Mouse (Mus musculus) T-cell, adult 2 months (primary cell): ENCODE results near the gene Svop.

Experiments
- DNase-seq: peaks from one replicate; pipeline ENCODE4 v3.0.0; 2022; ENCODE audit warnings: low spot score

Svop gene

DNA sequence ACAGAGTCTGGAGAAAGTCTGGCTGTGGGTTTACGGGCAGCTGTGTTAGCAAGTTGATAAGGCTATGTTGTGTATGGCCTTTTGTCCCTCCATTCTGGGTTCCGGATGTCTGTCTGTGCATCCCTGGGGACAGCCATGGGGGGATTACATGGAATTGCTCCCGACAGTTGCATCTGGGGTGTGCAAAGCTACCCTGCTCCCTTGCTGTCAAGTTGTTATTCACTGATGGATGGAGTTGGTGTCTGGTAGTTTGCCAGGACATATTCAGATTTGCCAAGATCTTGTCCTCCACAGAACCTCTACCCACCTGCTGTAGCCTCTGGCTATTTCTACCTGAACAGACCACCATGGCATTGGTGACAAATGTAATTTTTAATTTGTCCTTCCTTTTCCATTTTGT, 45.2 kb downstream of the Svop start:
- DNase-seq, result no peak

DNA sequence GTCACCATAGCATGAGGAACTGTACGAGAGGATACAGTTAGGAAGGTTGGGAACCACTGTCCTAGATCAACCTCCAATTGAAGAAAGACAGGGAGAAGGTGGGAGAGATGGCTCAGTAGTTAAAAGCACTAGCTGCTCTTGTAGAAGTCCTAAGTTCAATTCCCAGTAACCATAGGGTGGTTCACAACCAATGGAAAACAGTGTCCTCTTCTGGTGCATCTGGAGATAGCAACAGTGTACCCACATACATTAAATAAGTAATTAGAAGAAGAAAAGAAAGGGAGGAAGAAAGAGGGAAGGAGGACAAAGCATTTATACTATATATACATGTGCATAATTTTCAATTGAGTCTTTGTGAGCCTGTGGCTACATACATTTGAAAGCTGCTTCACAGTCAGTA, 46.2 kb downstream of the Svop start:
- no peak for DNase-seq

DNA sequence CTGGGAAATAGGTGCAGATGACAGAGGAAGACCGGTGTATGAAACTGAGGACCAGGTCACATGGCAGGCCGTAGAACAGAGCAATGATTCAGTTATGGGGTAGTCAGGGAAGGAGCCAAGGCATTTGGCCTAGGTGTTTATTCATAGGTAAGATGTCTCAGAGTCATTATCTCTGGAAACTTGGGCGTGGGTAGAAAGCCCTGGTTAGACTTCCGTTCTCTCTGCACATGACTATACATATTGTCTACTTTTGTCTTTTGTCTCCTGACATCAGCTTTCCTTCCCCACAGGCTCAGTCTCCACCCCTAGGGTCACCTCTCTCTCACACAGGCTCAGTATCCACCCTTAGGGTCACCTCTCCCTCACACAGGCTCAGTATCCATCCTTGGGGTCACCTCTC, 47.6 kb downstream of the Svop start:
- DNase-seq, result no peak

DNA sequence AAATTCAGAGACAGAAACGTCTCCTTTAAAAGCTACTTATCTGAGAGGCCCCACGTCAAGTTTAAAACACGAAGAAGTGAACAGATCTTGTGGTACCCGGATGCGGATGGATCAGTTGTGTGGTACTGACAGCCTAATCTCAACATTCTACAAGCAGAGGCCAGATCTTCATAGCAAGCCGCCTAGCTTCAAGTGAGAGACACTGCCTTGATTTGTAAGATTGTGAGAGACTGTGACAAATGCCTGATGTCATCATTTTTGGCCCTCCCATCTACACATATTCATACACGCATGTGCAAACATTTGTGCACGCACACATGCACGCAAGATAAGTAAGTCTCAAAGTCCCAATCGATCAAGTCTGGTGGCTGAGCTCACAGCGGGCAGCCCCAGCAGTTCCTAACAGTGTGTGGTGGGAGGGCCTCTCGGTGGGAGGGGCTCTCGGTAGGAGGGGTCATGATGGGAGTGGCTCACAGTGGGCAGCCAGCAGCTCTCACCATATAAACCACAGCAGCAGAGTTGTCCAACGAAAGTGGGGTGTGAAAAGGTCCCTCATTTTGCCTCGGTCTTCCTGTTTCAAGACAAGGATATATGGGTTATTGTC, 49.9 kb downstream of the Svop start:
- no peak for DNase-seq

DNA sequence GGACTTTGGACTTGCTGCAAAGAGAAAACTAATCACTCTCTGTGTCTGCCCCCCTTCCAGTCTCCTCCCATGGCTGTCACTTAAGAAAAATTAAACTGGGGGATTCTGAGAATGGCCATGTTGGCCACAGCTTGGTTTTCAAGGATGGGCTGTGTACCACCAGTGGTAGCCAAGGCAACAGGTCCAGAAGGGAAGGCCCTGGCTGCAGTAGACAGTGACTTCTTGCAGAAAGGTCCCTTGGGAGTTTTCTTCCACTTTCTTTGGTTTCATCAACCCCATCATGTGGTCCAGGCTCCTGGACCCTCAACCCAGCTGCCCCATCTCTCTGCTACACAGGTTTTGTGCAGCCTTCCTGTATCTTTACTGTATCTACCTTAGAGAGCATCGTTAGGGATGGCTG, 50.5 kb downstream of the Svop start:
- DNase-seq, result no peak

DNA sequence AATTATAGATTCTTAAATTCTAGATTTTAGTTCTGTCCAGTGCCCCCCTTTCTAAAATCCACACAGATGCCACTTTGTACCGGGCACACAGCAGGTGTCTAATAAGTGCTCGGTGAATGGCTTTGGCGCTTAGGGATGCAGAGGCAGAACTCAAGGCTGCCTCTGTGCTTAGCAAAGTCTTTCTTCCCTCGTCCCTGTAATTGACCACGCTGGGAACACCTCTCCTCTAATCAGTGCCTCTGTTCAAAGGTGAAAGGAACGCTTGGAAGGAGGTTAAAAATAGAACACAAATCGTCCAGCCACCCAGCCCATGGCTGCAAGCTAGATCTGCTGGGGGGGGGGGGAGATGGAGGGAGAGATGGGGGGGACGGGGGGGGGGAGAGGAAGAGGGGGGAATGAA, 50.9 kb downstream of the Svop start:
- no peak for DNase-seq

DNA sequence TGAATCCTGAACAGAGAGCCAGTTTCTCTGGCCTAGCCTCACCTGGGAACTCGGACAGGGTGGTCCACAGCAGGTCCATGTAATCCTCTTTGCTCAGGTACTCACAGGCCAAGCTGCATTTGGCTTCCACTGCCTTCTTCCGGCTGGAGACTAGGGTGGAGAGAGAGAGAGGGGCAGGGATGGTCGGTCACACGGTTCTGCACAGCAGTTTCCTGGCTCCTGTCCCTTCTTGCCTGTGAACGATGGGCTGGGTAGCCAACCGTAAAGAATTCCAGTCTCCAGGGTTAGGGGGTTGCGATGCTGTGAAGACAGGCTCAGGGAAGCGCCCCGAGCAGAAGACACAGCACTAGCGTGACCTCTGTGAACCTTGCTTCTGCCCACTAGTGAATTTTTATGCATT, 56.3 kb downstream of the Svop start:
- DNase-seq, result no peak

DNA sequence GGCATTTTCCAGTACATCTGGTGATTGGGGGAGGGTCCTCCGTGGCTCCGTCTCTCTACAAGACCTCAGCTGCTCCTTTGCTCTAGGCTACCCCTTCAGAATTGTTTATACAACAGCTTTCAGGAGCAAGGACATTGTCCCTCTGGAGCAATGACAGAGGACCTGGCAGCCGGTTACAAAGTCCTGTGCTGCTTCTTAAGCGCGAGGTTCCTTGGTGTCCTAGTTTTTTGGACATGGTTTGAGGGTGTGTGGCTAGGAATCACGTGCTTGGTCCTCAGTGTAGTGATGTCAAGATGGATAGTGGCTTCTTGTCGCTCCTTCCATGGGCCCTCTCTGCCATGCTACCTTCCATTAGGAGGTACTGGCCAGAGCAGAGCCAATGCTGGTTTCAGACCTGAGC, 57.0 kb downstream of the Svop start:
- no peak for DNase-seq

DNA sequence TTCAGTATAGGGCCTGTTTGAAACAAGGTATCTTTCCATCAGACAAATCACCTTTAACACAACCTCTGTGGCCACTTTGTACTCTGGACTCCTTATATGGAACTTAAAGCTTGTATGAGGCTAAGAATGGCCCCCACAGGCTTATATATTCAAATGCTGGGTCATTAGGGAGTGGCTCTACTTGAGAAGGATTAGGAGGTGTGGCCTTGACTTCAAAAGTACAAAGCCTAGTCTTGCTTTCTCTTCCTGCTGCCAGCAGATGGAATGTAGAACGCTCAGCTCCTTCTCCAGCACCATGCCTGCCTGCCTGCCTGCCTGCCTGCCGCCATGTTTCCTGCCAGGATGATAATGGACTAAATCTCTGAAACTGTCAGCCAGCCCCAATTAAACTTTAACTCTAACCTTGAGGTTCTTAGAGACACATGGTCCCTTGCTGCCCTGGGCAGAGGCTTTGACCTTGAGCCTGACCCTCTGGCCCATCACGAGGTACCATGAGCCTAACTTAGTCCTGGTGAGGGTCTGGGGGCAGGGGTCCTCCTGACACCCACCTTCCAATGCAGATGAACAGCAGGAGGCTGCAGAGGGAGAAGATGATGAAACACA, 59.1 kb downstream of the Svop start:
- DNase-seq, result no peak

DNA sequence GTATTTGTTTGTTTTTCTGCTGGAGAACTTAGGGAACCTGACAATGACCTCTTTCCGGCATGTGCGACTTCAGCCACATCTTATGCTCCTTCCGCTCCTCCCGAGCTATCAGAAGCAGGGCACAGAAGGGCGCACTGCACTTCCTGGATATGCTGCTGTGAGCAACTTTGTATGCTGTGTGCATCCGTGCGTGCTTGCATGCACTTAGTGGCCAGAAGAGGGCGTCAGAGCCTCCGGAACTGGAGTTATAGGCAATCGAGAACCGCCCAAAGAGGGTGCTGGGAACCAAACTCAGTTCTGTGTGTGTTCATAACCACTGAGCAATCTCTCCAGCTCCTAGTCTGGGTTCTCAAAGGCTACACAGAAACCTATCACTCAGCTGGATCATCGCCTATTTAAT, 60.7 kb downstream of the Svop start:
- no peak for DNase-seq

DNA sequence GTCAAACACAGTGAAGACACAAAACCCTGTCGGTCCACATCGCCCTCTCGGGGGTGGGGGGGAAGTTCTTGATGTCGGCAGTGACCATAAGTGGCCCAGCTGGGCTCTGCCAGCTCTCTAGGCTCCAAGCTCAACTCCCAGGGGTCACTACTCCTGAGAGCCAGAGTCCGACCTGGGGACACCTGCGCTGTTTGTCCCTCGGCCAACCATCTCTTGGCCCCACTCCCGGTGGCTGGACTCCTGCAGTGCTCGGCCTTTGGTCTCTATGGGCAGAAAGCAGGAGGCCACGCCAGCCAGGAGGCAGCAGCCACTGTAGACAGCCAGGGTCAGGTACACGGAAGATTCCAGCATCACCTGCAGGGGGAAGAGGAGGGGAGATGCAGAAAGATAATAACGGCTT, 63.3 kb downstream of the Svop start:
- DNase-seq, result no peak

DNA sequence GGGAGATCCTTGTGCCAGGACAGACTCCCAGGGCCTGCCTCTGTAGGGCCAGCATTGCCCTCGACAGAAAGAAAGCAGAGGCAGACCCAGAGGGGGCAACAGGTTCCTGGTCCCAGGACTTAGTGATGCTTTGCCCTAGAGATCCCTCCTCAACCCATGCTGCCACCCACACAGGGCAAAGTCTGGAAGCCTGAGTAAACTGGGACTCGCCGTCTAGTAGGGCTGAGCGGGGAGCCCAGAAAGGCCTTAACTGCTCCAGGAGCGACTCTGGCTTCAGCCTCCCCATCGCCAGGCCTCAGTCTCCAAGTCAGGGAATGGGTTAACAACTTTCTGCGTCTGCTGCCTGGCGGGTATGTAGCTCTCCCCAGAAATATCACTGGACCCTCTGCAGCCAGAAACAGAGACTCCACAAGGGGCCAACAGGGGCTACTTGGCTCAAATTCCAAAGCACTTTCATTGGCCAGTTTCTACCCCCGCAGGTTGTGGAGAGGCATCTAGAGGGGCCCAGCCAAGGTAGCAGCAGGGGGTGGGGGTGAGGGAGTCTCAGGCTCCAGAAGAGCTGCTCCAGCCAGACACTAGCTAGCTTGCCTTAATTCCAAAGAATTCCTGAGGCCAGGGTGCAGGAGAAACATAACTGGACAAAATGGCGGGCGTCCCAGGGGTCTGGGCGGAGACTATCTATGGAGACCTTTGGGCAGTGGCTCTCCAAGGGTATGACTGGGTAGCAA, 64.0 kb downstream of the Svop start:
- DNase-seq, result no peak

DNA sequence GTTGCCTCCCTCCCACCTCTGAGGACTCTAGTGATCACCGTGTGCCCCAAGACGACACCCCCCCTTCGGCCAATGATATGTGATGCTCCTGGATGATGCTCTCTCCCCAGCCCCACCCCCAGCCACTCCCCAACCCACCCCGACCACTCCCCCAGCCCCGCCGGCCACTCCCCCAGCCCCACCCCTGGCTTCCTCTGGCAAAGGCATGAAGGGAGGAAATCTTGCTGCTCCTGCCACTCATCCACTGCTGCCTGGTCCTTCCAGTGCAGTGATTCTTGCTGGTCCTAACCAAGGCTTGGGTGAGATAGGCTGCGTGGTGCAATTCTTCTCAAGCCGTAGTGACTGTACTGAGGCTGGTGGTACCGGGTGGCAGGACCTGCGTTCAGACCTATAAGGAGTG, 66.5 kb downstream of the Svop start:
- DNase-seq, result no peak

DNA sequence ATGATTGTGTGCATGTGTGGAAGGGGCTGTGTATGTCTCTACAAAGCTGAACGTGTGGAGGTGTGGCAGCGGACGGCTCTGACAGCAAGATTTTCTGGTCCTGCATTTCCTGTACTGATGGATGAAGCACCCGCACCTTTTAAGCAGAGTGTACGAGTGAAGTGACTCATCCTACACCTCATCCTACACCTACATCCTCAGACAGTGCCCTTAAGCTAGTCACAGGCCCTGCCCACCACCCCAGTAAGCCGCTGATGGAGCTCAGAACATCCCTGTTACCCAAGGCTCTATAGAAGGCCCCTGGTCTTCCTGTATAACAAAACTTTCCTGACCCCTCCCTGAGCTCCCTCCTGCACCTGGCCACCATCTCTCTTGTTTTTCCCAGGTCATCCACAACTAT, 67.0 kb downstream of the Svop start:
- no peak for DNase-seq

DNA sequence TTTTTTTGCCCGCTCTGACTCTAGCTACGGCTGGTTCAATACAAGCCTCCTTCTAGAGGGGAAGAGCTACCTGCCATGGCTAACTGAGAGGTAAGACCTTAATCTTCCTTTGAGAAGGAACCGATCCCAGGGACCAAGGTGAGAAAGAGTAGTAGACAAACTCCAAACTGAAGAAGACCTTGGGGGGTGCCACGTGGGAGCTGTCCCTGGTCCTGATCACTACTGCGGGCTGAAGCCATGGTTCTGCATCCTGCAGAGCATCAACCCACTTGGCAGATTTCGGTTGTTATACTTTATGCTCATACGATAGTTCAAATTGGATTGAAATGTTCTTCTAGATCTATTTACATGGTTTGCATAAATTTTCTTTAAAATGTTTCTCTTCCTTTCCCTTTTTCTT, 76.2 kb downstream of the Svop start:
- DNase-seq, result no peak

DNA sequence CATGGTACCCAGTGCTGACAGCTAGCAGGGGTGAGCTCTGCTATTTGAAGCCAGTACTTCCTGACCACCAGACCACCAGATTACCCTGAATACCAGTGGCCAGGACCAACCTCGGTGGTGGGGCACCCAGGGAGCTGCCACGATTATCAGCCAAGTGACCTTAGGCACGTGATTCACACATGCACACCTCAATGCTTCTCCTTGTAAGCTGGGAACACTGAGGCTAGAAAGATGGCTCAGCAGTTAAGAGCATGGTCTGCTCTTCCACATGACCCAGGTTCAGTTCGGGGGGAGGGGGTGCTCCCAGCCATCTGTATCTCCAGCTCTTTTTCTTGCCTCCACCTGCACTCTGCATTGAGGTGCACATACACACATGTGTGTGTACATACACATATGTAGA, 82.3 kb downstream of the Svop start:
- DNase-seq, result no peak

DNA sequence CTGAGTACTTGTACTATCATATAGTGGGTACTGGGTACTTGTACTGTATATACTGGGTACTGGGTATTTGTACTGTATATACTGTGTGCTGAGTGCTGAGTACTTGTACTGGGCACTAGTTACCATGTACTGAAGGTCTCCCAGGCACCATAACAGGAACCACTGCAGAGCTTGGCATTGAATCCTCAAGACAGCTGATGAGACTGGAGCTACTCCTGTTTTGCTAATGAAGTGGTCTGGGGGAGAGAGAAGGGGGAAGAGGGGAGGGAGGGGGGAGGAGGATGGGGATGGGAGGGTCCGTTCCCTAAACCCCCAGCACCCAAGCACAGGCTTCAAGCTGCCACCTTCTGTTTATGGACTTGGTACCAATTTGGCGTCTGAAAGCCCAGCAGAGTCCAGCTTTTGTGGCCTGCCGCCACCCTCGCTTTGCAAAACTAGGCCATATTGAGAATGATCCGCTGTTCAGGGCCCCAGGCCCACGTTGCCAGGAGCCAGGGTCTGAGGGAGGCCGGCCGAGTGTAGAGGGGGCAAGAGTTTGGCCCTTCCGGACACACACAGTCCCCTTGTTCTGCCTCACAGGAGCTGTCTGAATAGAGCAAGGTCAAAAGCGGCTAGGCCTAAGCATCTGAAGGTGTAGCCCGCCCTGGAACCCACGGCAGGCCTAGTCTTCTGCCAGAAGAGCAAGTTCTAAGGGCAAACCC, 83.5 kb downstream of the Svop start:
- no peak for DNase-seq

DNA sequence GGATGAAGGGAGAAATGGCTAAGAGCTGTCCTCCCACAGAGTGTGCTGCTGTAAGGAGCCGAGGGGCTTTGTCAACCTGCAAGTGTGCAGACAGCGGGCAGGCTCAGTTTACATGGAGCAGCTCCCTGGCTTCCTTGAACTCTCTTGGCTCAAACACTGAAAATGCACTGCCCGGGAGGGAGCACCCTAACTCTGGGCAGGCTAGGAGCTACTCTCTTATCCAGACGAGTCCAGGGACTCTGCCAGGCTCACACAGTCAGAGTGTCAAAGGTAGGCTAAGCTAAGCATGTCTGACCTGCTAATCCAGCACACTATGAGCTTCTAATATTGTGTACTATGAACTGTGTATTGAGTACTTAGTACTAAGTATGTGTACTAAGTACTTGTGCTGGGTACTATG, 84.4 kb downstream of the Svop start:
- DNase-seq, result no peak

DNA sequence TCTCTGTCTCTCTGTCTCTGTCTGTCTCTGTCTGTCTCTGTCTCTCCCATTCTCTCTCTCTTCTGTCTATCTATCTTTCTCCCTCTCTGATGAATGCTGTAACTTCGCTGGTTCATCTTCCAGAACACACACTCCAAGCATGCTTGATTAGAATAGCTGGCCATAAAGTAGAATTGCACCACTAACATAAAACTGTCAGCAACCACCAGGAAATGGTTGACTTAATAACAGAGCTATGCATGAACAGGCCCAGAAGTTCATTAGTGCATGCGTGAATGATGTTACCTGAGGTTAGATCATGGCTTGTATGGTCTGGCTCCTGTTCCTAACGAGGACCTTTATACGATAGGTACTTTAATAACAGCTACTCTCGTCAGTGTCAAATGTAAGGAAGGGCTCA, 86.3 kb downstream of the Svop start:
- no peak for DNase-seq

DNA sequence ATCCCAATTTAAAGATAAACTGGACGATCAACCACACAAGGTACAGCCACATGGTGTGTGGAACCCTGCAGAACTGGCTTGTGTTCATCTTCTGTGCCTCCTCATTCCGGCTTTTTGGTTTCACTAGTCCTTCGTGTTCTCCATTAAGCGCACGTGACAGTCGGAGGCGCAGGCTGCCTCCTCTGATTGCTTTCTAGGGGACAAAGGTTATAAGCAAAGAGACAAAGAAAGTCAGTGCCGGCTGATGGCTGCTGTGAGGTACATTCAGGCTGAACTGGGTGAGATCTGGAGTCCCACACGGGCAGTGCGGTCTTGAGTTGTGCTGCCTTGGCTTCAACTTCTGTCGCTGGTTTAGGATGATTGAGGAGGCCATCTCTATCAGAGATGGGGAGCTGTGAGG, 86.8 kb downstream of the Svop start:
- DNase-seq, result no peak

DNA sequence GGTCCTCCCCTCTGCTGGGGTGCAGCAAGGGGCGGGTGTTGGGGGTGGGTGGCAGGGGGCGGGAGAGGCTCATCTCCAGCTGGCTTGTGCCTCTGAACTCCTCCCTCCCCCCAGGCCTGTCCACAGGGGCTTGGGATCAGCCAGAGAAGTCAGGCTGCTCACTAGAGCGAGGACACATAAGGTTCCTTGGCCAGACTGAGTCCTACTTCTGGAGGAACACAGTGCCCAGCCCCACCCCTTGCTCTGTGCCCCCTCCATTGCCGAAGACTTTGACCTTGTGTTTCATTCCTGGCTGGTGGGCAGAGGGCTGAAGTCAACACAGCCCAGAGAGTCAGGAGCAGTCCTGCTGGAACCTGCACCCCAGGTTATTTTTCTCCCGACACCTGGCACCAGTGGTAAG, 87.8 kb downstream of the Svop start, which contains the start of gene Dao:
Gene Dao (plus strand): TSS at position 162 of the 400 bp plus-strand sequence.
- no peak for DNase-seq

DNA sequence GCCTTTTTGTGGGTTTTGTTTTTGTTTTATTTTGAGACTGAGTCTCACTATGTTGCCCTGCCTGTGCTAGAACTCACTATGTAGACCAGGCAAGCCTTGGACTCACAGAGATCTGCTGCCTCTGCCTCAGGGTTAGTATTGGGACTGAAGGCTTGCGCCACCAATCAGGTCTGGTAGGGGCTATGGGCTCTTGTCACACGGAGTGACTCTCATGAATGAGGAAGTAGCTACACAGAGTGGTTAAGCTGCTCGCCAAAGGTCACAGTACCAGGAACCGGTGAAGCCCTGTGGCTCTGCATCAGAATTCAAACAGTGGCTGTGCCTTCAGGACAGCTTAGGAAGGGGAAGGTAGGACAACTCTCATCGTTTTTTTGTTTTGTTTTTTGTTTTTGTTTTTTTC, 92.0 kb downstream of the Svop start:
- no peak for DNase-seq

DNA sequence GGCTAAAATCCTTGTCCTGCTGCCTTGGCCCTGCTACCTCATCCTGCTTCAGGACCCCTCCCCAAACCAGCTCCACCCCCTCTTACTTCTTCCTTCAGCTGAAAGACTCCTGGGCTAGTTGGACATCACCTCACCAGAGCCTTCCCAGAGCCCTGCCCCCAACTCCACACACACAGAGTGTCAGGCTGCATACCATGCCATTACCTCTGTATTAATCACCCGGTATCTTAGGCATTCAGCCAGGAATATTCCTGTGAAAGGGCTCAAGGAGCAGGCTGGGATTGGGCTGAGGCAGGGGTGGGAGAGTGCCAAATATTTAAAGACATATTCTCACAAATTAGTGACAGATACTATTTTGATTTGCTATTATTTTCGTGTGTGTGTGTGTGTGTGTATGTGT, 94.9 kb downstream of the Svop start:
- no peak for DNase-seq
